Mouse (Mus musculus): ENCODE results near the gene Pde6c.

Gene Pde6c

DNA sequence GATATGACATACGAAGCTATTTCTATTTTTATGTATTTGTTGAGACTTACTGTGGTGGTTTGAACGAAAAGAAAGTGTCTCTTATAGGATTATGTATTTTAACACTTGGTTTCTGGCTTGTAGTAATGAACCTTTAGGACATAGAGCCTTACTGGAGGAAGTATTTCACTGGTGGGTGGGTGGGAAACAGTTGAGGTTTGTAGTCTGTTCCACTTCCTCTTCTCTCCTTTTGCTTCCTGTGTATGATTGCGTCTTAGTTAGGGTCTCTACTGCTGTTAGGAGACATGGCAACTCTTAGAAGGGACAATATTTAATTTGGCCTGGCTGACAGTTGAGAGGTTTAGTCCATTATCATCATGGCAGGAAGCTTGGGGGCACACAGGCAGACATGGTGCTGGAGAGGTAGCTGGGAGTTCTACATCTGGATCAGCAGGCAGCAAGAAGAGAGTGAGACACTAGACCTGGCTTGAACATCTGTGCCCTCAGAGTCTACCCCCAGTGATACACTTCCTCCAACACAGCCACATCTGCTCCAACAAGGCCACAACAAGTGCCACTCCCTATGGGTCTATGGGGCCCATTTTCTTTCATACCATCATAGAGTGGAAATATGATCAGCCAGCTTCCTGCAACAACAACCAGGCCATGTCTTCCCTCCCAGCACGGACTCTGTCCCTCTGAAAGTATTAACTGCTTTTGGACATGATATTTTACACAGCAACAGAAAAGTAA lies 11.1 kb downstream of the Pde6c start:
- no peak for DNase-seq

DNA sequence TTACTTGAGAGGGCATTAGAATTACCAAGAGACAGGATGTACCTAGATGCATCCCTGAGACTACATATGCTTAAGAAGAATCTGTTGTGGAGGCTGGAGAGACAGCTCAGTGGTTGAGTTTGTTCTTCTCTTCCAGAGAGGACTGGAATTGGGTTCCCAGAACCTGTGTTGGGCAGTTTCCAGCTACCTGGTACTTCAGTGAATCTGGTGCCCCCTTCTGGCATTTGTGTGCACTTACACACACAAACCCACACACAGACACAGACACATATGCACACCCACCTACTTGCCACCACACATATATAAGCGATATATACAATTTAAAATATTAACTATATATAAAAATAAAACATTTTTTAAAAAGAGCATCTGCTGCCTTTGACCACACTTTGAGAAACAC lies 23.7 kb downstream of the Pde6c start:
- DNase-seq = no peak

DNA sequence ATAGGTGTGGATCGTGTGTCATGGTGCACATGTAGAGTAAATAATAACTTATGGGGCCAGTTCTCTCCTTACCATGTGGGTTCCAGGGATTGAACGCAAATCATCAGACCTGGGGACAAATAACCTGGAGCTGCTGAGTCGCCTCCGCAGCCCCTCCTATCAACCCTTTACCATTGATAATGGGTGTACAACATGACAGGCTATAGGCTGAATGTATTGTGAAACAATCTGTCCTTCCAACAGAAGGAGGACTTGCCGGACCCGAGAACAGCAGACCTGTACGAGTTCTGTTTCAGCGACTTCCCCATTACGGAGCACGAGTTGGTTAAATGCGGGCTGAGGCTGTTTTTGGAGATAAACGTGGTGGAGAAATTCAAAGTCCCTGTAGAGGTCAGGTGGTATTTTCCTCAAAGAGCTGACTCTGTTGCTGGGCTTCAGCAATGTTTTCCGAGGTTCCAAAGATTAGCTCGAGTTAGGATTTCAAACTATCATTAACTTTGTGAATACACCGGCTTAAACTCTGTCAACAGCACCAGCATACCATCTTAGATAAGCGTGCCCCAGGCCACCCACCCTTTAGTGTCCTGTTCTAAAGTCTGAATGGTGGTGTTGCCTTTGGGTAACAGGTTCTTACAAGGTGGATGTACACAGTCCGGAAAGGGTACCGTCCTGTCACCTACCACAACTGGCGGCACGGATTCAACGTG lies 29.2 kb downstream of the Pde6c start:
- DNase-seq = no peak

DNA sequence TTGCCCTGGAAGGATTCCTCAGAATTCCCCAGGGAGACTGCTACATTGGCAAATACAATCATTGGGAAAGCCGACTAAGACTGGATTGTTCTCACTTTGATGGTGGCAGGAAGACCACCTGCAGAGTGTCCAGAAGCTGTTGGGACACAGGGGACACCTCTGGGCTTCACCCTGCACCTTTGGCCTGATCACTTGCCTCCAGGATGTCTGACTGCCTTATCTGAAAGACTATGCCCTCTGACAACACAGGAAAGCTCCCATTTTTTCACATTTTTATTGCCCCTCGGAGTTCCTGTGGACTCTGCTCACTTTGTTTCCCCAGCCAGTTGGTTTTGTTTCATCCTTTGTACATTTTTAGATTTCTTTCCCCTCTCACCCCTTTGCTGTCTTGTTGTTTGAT lies 32.1 kb downstream of the Pde6c start:
- no peak for DNase-seq

DNA sequence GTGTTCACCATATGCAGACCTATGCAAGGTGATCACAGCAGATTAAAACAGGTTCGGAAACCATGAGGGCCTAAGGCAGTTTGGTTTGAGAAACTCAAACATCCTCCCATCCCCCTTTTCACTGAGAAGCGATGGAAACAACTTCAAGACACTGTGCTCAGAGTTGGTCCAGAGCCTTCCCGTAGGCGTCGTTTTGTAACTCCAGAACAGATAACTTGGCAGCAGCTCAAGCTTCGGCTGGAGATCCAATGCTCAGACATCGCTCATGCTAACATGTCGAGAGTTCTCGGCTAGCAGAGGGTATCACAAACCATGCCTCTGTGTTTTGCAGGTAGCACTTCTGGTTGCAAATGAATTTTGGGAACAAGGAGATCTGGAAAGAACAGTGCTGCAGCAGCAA lies 47.1 kb downstream of the Pde6c start:
- DNase-seq = no peak

DNA sequence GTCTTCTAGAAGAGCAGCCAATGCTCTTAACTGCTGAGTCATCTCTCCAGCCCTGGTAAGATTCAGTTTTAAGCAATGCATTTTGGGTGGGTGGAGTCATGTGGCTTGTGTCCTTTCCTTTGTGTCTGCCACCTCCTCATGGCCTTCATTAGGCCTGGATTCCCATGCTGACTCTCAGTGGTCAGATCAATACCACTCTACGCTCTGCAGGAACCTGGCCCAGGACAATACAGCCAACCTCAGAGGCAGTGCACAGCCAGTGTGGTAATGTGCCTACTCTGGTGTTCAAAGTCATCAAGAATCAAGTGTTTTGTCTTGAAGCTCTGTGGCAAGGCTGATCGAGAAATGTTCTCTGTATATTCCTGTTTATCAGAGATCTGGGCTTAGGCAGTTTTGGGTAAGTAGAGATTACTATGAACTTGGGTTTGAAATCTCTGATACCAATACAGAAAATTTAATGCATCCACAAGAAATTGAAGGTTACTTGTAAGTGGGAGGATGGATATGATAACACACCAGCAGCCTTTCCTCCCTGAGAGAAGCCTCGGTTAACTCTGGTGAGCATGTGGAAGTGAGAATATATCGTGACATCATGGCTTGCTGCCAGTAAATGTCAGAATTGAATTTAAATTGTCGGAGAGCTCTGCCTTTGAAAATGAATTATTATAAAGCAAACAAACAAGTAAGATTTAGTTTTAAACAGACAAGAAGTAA lies 54.2 kb downstream of the Pde6c start:
- DNase-seq = no peak

DNA sequence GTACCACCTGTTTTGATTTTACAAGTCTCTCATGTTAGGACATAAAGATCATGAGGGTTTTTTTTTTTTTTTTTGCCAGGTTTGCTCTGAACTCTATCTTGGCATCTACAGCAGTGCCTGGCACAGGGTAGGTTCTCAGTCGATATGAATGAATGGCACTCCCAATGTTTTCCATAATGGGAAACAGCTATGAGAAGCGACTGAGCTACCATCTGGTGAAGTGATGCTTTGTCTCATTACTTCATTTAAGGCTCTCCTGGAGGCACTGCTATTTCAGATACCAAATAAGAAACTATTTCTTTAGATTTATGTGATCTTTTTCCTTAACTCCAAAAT lies 54.7 kb downstream of the Pde6c start:
- no peak for DNase-seq

DNA sequence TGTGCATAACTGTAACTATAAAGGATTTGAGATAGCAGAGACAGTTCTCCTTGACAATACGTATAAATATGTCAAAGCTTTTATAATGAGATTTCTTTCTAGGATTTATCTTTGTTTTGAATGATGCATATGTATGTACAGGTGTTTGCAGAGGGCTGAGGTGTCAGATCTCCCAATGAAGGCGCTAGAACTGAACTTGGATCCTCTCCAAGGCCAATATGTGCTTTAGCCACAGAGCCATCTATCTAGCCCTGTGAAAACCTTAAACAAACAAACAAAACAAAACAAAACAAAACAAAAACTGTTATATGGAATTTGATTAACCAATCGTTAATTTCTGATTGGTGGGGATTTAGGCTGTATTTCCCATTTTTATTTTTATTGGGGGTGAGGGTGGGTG lies 58.0 kb downstream of the Pde6c start:
- DNase-seq = no peak

DNA sequence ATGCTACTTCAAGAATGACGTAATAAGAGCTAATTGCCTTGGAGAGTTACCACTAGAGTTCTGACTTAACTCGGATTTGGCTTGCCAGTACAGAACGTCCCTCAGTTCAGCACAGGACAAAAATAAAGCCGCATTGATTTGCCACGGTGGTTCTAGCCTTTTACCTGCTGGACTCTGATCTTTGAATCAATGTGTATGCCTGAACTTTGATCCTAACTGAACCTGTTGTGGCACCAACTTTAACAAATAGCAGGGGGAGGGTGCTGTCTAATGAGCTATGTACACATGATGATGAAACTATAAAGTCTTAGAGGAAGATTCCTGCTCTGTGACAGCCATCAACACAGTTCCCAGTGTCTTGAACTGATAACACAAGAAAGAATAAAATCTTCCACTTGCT lies 58.9 kb downstream of the Pde6c start:
- DNase-seq = no peak

DNA sequence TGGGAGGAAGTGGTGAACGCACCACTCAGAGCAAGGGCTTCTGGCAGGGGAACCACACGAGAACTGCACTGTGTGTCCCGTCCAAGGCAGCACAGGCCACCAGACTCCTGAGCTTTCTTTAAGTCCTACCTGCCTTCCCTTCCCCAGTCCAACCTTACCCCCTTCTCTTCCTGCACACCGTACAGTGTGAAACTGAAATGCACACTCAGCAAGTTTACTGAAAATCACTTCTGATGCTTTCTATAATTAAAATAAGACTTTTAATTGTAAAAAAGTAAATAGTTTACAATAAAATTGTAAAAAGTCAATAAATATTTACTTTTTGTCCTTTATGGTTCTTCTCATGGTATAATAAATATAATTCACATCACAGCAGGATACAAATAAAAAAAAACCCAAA lies 62.7 kb downstream of the Pde6c start:
- DNase-seq = no peak

DNA sequence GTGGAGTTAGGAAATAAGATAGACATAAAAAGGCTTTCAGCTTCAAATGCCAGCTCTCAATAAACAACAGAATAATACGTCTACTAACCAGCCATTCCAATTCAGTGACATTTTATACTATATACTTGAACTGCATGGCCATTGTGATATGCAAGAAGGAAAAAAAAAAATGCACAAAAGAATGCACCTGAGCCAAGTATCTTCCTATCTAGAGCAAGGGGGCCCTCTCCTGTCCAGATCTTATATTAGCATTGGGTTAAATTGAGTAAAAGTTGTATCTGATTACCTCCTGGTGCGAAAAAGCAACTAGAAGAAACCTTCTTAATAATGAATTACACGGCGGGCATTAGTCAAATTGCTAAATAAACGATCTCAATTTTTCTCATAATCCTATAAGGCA lies 66.2 kb downstream of the Pde6c start:
- no peak for DNase-seq

DNA sequence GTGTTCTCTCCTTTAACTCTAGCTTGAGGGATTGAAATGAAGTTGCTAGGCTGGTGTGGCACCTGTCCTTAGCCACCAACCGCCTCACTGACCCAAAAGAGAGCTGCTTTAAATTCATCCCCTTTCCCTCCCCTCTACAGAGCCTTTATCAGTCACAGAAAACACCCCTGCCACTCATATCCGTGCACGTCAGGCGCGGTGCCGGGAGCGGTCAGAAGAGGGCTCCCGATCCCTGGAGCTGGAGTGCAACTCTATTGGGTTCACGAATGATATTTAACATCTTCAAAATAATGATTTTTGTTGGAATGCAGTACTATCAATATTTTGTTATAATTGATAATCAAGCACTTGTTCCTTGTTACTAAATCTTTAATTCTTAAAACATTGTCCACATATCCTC lies 74.1 kb downstream of the Pde6c start:
- DNase-seq = no peak

DNA sequence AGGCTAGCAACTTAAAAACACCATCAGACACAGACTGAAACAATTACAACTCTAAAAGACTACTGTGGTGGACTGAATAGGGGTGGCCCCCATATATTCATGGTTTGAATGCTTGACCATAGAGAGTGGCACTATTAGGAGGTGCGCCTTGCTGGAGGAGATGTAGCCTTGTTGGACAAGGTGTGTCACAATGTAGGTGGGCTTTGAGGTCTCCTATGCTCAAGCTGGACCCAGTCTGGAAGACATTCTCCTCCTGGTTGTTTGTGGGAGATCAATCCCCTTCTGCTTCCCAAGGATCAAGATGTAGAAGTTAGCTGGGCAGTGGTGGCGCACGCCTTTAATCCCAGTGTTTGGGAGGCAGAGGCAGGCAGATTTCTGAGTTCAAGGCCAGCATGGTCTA lies 85.1 kb downstream of the Pde6c start:
- DNase-seq = no peak

DNA sequence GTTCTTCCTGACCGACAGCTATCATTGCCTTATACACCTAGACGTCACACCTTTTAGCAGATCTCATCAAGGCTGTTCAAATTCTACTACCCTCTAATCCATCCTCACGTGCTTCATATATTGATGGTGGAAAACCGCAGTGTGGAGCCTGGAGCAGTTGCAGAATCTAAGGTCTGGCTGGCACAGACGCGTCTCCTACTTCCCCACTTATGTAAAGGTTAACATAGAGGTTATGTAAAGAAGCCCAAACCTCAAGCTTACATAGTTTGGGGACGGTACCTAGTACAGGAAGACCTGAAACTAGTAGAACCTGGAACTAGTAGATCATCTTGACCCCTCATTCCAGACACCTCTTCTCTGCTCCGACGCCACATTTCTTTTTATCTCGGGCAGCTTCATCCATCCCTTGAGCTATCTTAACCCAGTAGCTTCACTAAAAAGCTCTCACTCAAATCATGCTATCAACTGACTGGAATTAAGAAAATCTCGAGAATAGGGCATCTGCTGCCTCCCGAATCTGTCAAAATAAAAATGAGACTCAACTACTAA lies 90.8 kb downstream of the Pde6c start:
- no peak for DNase-seq

DNA sequence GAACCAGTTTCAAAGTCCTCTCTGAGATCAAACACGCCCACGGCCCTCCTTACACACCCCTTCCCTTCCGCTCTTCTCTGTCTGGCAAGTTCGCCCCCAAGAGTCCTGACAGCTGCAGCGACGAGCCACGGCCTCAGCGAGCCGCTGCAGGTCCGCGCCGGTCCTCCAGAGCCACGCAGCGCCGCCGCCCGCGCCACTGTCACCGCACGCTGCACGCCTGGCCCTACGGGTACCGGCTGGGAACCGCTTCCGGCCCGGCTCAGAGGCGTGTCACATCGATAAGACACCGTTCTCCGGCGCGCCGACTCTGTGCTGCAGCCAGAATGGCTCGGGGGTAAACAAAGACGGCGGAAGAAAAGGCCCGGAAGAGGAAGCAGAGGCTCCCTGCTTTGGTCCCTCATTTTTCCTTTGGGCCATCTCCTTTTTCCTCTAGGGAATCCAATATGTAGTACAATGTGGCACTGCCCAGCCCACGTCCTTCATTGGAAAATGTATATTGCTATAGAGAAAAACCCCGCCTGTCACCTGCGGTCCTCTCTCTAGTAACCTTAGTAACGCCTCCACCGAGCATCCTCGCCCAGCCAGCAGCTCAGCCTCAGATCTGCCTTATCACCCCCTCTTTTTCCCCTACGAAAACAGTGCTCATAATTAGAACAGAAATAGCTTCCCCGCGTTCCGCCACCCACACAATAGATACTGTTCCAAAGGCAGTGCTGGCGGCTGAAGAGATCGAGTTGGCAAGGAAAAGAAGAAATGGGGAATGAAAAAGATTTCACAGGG lies 91.5 kb downstream of the Pde6c start, which contains the start of gene Fra10ac1:
Gene Fra10ac1 (minus strand): TSS at position 252 of the 780 bp plus-strand sequence.
- DNase-seq = peak; percentile 87 to 88

DNA sequence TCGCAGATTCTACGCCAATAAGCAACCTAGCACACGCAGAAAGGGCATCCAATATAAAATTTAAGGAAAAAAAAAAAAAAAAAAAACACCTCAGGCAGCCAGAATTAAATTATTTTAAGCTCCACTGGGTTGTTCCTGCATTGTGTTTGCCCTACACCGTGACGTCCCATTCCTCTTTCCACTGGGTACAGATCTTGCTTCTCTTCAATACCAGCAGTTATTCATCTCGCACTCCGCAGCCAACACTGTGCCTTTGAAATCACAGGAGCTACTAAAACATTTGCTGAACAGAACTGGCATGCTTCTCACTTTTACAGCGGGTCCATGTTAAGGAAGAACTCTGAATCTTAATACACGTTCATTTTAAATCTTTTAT lies 92.1 kb downstream of the Pde6c start:
- DNase-seq = no peak

DNA sequence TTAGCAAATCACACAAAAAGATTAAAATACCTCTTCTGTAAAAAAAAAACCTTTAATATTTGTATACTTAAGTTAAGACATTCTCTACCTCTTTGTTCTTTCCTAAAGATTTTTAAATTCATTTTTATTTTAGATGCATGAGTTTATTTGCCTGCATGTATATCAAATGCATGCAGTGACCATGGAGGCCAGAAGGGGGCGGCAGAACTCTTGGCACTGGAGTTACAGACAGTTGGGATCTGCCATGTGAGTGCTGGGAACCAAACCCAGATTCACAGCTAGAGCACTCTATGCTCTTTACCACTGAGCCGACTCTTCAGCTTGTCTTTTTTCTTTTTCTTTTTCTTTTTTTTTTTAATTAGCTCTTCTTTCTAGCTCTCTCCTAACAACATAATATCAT lies 96.1 kb downstream of the Pde6c start:
- DNase-seq = peak; percentile 13 to 18

DNA sequence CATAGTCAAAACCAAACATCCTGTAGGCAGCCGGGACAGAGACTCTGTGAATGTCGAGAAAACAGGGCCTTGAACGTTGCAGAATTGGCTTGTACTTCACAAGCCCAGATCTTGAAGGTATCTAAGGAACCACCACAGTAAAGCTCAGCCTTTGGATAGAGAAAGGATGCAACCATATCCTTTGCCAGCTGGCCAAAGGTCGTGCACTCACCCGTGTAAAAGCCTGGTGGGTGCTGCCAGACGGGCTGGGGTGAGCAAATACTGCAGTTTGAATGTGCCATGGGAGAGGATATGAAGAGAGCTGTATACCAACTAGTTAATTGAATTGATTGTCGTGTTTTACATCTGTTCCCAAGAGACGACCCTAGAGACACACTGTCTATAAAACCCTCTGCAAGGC lies 99.5 kb downstream of the Pde6c start:
- DNase-seq = no peak

DNA sequence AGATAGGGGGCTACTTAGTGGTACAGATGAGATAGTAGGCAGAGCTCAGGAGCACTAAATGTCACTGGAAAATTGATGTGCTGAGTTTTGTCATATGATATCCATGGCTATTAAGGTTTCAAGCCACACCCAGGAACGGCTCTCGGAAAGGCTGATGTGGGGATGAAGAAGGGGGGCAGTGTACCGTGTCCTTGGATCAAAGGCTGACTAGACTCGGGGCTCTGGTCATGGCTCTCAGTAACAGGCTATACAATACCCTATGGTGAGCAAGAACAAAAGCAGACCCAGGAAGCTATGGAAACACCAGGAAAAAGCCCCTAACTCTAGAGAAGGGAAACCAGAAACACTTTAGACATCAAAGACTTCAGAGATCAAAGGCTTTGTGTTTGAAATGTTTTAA lies 99.9 kb downstream of the Pde6c start:
- DNase-seq = no peak
